Mouse (Mus musculus): ENCODE measurements around the gene Bicra.

The Bicra gene

GRCm38 (mm10) chr7:15944311-15944710 is 103.4 kb downstream of the Bicra start:
- DNase-seq: no peak

DNA sequence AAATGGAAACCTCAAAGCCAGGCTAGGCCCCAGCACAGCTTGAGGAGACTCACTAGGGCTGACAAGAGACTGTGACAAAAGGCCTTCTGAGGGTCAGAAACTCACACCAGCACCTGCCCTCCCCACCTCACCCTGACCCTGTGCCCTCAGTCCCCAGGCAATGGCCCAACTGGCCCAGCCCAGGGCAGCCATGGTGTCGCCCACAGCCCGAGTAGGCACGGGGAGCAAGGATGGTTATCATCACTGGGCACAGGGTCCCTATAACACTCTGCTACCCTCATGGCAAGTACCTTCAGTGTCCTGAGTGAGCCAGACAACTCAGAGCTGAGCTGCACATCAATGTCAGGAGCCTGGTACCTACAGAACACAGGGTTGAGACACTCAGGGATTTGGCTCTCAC is 109.1 kb downstream of the Bicra start:
- DNase-seq: no peak

DNA sequence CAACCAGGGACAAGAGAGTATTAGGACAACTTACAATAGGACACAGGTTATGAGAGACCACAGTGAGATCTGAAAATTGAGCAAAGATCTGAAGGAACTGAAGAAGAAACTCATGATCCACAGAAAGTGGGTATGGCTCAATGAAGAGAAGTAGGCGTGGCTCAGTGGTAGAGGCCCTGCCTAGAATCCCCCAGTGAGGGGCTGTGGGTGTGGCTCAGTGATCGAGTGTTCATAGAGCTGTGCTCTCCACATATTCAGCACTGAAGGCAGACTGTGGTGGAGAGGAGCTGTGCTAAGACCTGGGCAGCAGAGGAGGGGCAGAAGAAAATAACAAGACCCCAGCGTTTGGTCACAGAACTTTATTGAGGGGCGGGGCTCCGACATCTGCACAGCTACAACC is 110.2 kb downstream of the Bicra start:
- no peak for DNase-seq

DNA sequence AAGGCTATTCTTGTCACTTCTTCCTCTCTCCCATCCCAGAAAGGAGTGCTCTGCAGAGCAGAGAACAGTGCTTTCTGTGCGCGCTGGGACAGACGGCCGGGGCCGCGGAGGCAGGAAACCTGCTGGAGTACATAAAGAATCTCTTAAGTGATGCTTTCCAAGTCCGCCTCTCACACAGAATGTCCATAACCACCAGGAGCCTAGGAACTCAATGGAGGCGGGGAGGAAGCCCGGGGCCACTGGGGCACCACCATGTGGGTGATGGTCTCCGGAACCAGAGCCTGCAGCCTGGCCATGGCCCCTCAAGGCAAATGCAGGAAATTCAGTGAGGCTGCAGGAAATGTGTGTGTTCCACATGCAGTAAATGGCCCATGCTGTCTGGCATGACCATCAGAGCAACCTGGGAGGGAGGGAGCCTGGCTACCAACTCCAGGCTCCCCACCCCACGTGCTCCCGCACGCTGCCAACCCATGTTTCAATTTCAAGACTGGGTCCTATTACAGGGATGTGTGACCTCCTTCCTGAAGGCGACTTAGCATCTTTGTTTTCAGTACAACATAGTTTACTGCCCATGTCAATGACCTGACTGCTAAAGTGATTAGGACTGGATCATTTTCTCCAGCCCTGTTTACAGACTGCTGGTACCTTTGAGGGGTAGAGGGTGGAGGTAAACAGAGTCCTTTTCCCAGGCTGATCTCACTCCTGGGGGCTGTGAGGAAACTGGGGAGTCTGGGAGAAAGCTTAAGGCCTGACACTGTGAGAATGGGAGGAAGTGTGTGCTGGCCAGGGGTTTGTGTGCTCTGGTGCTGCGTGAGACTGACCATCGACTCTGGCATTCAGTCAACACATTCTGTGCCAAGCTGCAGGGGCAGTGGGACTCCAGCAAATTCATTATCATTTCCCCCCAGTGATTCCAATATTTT is 114.0 kb downstream of the Bicra start:
- no peak for DNase-seq

GRCm38 (mm10) chr7:15931635-15932034 is 116.1 kb downstream of the Bicra start:
- no peak for DNase-seq

- no peak for DNase-seq
These were observed 117.2 kb downstream of the Bicra start for GRCm38 (mm10) chr7:15930543-15930942.

GRCm38 (mm10) chr7:15929910-15930309 is 117.8 kb downstream of the Bicra start:
- no peak for DNase-seq

DNA sequence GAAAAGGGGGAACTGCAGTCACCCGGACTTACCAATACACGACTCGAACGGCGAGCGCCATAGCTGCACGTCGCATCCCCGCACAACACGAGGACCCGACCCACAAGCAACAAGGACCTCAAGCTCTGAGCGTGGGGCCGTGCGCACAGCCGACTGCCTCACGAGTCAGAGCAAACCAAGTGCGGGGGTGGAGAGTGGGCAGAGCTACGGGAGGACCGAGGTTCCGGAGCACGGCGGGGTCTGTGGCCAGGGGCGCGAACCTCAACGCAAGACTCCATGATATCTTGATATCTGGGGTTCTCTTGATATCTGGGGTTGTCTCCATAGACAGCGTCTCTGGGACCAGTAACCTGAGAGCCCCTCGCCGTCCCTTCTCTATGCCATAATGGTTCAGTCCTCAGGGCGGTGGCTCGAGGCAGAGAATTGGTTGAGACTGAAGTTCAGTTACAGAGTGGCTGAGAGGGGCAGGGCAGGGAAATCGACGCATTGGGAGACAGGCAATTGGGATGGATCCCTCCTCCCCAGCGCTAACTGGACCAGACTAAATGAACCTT is 125.4 kb downstream of the Bicra start, which contains the start of gene Selenow:
TSS of gene Selenow (minus strand) at position 183 of the 554 bp plus-strand sequence.
- DNase-seq: peak; percentile 81 to 87

DNA sequence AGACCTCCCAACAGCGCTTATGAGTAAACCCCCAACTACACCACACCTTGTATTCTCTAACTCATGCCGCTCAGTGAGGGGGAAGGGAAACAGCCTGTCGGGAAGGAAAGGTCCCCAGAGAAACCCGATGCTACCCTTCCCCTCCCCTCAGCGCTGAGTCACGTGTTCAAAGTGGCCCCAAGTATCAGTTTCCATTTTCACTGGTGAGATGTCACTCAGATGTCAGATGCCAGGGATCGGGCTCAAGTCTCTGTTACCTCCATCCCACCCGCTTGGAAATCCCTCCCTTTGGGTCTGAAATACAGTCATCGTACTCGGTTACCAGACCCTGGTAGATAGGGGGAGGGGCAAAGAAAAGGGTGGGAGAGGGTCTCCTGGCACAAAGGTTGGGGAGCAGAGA is 125.9 kb downstream of the Bicra start:
- DNase-seq: peak; percentile 20 to 53
